Mouse (Mus musculus): Measurements from ENCODE around the gene Frrs1. TPM values are rescaled to one million over a fixed set of nuclear protein-coding genes. Genes with fewer than 3 reads are reported as not detected.

Gene Frrs1
- polyA plus RNA-seq, 1 experiment from 2014 or later = 39.8 TPM

GRCm38 (mm10) chr3:116904158-116904557, 44.9 kb downstream of the Frrs1 start:
- H3K4me2 ChIP-seq (replicated peaks; ENCODE audit: low read depth, low read length) = no peak overlapping the region
- ATAC-seq (ENCODE audit: insufficient number of reproducible peaks, insufficient read depth, low FRiP score, low read depth) = no peak; the same call in 1 of the 2 replicates
- WGBS = 21% methylated on average over 6 of the region's 6 CpGs
- H3K9ac ChIP-seq (replicated peaks; ENCODE audit: low read depth, low read length) = no peak overlapping the region
- H3K36me3 ChIP-seq (ENCODE audit: control insufficient read depth, insufficient read depth, low read length) = no peaks in the 10 kb centered on the region
- H3K4me3 ChIP-seq (ENCODE audit: low read depth, low read length) = no peak overlapping the region
- H3K9me3 ChIP-seq (ENCODE audit: control insufficient read depth, low read depth, low read length) = no peaks in the 10 kb centered on the region
- H3K27ac ChIP-seq (ENCODE audit: low read length) = no peak overlapping the region
- H3K4me1 ChIP-seq (ENCODE audit: control insufficient read depth, insufficient read depth, low read length) = no peaks in the 10 kb centered on the region
- H3K27me3 ChIP-seq (ENCODE audit: control insufficient read depth, insufficient read depth, low read length) = no peaks in the 10 kb centered on the region

GRCm38 (mm10) chr3:116905898-116906297, 46.6 kb downstream of the Frrs1 start:
- H3K4me3 ChIP-seq (ENCODE audit: low read depth, low read length) = no peak overlapping the region
- H3K9me3 ChIP-seq (ENCODE audit: control insufficient read depth, low read depth, low read length) = no peaks in the 10 kb centered on the region
- H3K9ac ChIP-seq (replicated peaks; ENCODE audit: low read depth, low read length) = no peak overlapping the region
- no peaks in the 10 kb centered on the region for H3K36me3 ChIP-seq (ENCODE audit: control insufficient read depth, insufficient read depth, low read length)
- no peak overlapping the region for H3K4me2 ChIP-seq (replicated peaks; ENCODE audit: low read depth, low read length)
- no peak; the same call in 1 of the 2 replicates for ATAC-seq (ENCODE audit: insufficient number of reproducible peaks, insufficient read depth, low FRiP score, low read depth)
- no peak overlapping the region for H3K27ac ChIP-seq (ENCODE audit: low read length)
- WGBS = 88% methylated on average over 16 of the region's 16 CpGs
- no peaks in the 10 kb centered on the region for H3K27me3 ChIP-seq (ENCODE audit: control insufficient read depth, insufficient read depth, low read length)
- no peaks in the 10 kb centered on the region for H3K4me1 ChIP-seq (ENCODE audit: control insufficient read depth, insufficient read depth, low read length)

GRCm38 (mm10) chr3:116906596-116906995, 47.3 kb downstream of the Frrs1 start:
- Histone ChIP-seq H3K36me3 (ENCODE audit: control insufficient read depth, insufficient read depth, low read length) (no peaks in the 10 kb centered on the region), H3K27ac (ENCODE audit: low read length) (no peak overlapping the region), H3K4me2 (replicated peaks; ENCODE audit: low read depth, low read length) (no peak overlapping the region), H3K4me1 (ENCODE audit: control insufficient read depth, insufficient read depth, low read length) (no peaks in the 10 kb centered on the region), H3K27me3 (ENCODE audit: control insufficient read depth, insufficient read depth, low read length) (no peaks in the 10 kb centered on the region), H3K4me3 (ENCODE audit: low read depth, low read length) (no peak overlapping the region), H3K9ac (replicated peaks; ENCODE audit: low read depth, low read length) (no peak overlapping the region), H3K9me3 (ENCODE audit: control insufficient read depth, low read depth, low read length) (no peaks in the 10 kb centered on the region)
- WGBS = 76% methylated on average over 9 of the region's 9 CpGs
- ATAC-seq (ENCODE audit: insufficient number of reproducible peaks, insufficient read depth, low FRiP score, low read depth) = no peak

GRCm38 (mm10) chr3:116914374-116914773, 55.1 kb downstream of the Frrs1 start:
- Histone ChIP-seq H3K4me1 (ENCODE audit: control insufficient read depth, insufficient read depth, low read length) (no peaks in the 10 kb centered on the region), H3K27ac (ENCODE audit: low read length) (no peak overlapping the region), H3K4me2 (replicated peaks; ENCODE audit: low read depth, low read length) (no peak overlapping the region), H3K9ac (replicated peaks; ENCODE audit: low read depth, low read length) (no peak overlapping the region), H3K27me3 (ENCODE audit: control insufficient read depth, insufficient read depth, low read length) (no peaks in the 10 kb centered on the region), H3K4me3 (ENCODE audit: low read depth, low read length) (no peak overlapping the region), H3K9me3 (ENCODE audit: control insufficient read depth, low read depth, low read length) (no peaks in the 10 kb centered on the region), H3K36me3 (ENCODE audit: control insufficient read depth, insufficient read depth, low read length) (no peaks in the 10 kb centered on the region)
- 90% methylated on average over 6 of the region's 6 CpGs for WGBS
- ATAC-seq (ENCODE audit: insufficient number of reproducible peaks, insufficient read depth, low FRiP score, low read depth) = no peak

DNA sequence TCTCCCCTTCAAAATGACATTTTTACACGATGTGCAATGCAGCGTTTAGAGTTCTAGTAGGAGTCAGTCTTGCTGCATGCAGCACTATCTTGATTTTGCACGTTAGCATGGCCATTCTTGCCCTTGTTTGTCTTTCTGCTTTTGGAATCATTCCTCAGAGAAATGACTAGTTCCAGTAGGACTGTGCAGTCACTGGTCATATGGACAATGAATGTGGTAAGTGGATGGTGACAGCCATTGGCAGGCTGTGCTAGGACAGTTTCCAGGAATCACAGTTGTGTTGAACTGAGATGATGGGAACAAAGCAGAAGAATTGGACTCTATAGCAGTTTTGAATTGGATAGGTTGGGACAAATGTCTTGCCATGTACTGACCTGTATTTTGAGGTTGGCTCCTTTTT, 55.7 kb downstream of the Frrs1 start:
- Histone ChIP-seq H3K9me3 (ENCODE audit: control insufficient read depth, low read depth, low read length) (no peaks in the 10 kb centered on the region), H3K4me1 (ENCODE audit: control insufficient read depth, insufficient read depth, low read length) (no peaks in the 10 kb centered on the region), H3K27ac (ENCODE audit: low read length) (no peak overlapping the region), H3K4me2 (replicated peaks; ENCODE audit: low read depth, low read length) (no peak overlapping the region), H3K27me3 (ENCODE audit: control insufficient read depth, insufficient read depth, low read length) (no peaks in the 10 kb centered on the region), H3K4me3 (ENCODE audit: low read depth, low read length) (no peak overlapping the region), H3K9ac (replicated peaks; ENCODE audit: low read depth, low read length) (no peak overlapping the region), H3K36me3 (ENCODE audit: control insufficient read depth, insufficient read depth, low read length) (no peaks in the 10 kb centered on the region)
- ATAC-seq (ENCODE audit: insufficient number of reproducible peaks, insufficient read depth, low FRiP score, low read depth) = no peak
- WGBS = 78% methylated on average over 3 of the region's 3 CpGs

- no peak for ATAC-seq (ENCODE audit: insufficient number of reproducible peaks, insufficient read depth, low FRiP score, low read depth)
- no peak overlapping the region for H3K27ac ChIP-seq (ENCODE audit: low read length)
- H3K4me3 ChIP-seq (ENCODE audit: low read depth, low read length) = no peak overlapping the region
- H3K9me3 ChIP-seq (ENCODE audit: control insufficient read depth, low read depth, low read length) = no peaks in the 10 kb centered on the region
- H3K4me1 ChIP-seq (ENCODE audit: control insufficient read depth, insufficient read depth, low read length) = no peaks in the 10 kb centered on the region
- 95% methylated on average over 4 of the region's 4 CpGs for WGBS
- no peak overlapping the region for H3K4me2 ChIP-seq (replicated peaks; ENCODE audit: low read depth, low read length)
- H3K9ac ChIP-seq (replicated peaks; ENCODE audit: low read depth, low read length) = no peak overlapping the region
- H3K27me3 ChIP-seq (ENCODE audit: control insufficient read depth, insufficient read depth, low read length) = no peaks in the 10 kb centered on the region
- H3K36me3 ChIP-seq (ENCODE audit: control insufficient read depth, insufficient read depth, low read length) = no peaks in the 10 kb centered on the region
These were observed 57.8 kb downstream of the Frrs1 start for GRCm38 (mm10) chr3:116917016-116917415.

DNA sequence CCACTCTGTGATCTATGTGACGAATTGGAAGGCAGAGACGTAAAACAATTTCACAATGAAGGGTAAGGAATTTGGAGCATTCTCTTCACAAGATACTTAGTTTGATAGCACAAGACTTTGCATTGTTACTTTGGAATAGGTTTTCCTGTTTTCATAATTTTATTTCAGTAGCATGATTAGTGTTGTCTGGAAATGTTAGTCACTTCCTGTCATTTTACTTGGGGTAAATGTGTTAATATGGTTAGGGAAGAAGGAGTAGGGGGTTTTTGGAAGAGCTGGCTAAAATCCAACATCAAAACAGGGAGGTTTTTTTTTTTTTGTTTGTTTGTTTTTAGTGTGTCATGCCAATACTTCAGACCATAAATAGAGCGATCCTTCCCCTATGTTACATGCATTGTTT, 62.3 kb downstream of the Frrs1 start:
- Histone ChIP-seq H3K27ac (ENCODE audit: low read length) (no peak overlapping the region), H3K9me3 (ENCODE audit: control insufficient read depth, low read depth, low read length) (no peaks in the 10 kb centered on the region), H3K27me3 (ENCODE audit: control insufficient read depth, insufficient read depth, low read length) (no peaks in the 10 kb centered on the region), H3K9ac (replicated peaks; ENCODE audit: low read depth, low read length) (no peak overlapping the region), H3K36me3 (ENCODE audit: control insufficient read depth, insufficient read depth, low read length) (no peaks in the 10 kb centered on the region), H3K4me2 (replicated peaks; ENCODE audit: low read depth, low read length) (no peak overlapping the region), H3K4me3 (ENCODE audit: low read depth, low read length) (no peak overlapping the region), H3K4me1 (ENCODE audit: control insufficient read depth, insufficient read depth, low read length) (no peaks in the 10 kb centered on the region)
- no peak for ATAC-seq (ENCODE audit: insufficient number of reproducible peaks, insufficient read depth, low FRiP score, low read depth)
- WGBS = 82% methylated on average over 3 of the region's 3 CpGs

GRCm38 (mm10) chr3:116923042-116923441, 63.8 kb downstream of the Frrs1 start:
- no peaks in the 10 kb centered on the region for H3K9me3 ChIP-seq (ENCODE audit: control insufficient read depth, low read depth, low read length)
- ATAC-seq (ENCODE audit: insufficient number of reproducible peaks, insufficient read depth, low FRiP score, low read depth) = no peak
- no peaks in the 10 kb centered on the region for H3K36me3 ChIP-seq (ENCODE audit: control insufficient read depth, insufficient read depth, low read length)
- no peak overlapping the region for H3K27ac ChIP-seq (ENCODE audit: low read length)
- H3K4me1 ChIP-seq (ENCODE audit: control insufficient read depth, insufficient read depth, low read length) = no peaks in the 10 kb centered on the region
- no peaks in the 10 kb centered on the region for H3K27me3 ChIP-seq (ENCODE audit: control insufficient read depth, insufficient read depth, low read length)
- no peak overlapping the region for H3K4me3 ChIP-seq (ENCODE audit: low read depth, low read length)
- H3K9ac ChIP-seq (replicated peaks; ENCODE audit: low read depth, low read length) = no peak overlapping the region
- 43% methylated on average over 12 of the region's 12 CpGs for WGBS
- H3K4me2 ChIP-seq (replicated peaks; ENCODE audit: low read depth, low read length) = no peak overlapping the region

- Histone ChIP-seq H3K9ac (replicated peaks; ENCODE audit: low read depth, low read length) (no peak overlapping the region), H3K27me3 (ENCODE audit: control insufficient read depth, insufficient read depth, low read length) (no peaks in the 10 kb centered on the region), H3K36me3 (ENCODE audit: control insufficient read depth, insufficient read depth, low read length) (no peaks in the 10 kb centered on the region), H3K4me3 (ENCODE audit: low read depth, low read length) (no peak overlapping the region), H3K4me2 (replicated peaks; ENCODE audit: low read depth, low read length) (no peak overlapping the region), H3K4me1 (ENCODE audit: control insufficient read depth, insufficient read depth, low read length) (no peaks in the 10 kb centered on the region), H3K27ac (ENCODE audit: low read length) (no peak overlapping the region), H3K9me3 (ENCODE audit: control insufficient read depth, low read depth, low read length) (no peaks in the 10 kb centered on the region)
- WGBS = 79% methylated on average over 4 of the region's 4 CpGs
- ATAC-seq (ENCODE audit: insufficient number of reproducible peaks, insufficient read depth, low FRiP score, low read depth) = no peak
These were observed 69.7 kb downstream of the Frrs1 start for GRCm38 (mm10) chr3:116928994-116929393.
